Mouse (Mus musculus) lung, postnatal 36 days (tissue): Measurements from ENCODE around the gene Olfr681.
"Not testable (repeated sequence)": the region's sequence is repeated elsewhere in the genome, so short reads cannot be mapped to it uniquely, and the experiment has no call there.

Experiments used
- DNase-seq: peaks from one replicate; pipeline ENCODE4 v3.0.0; 2022; ENCODE audit warnings: mixed read lengths

Gene Olfr681

GRCm38 (mm10) chr7:105116536-105116935, at the start of gene Olfr681:
TSS of gene Olfr681 (plus strand) at chr7:105116836.
- no peak for DNase-seq

- no peak for DNase-seq
Observed at GRCm38 (mm10) chr7:105080905-105081304, 35.7 kb upstream of the Olfr681 start, which contains the start of gene Olfr679. TSS of gene Olfr679 (plus strand) at chr7:105081205.

- not testable (repeated sequence) for DNase-seq
Observed at GRCm38 (mm10) chr7:105092717-105093116, 23.9 kb upstream of the Olfr681 start, which contains the start of gene Olfr680-ps1. TSS of gene Olfr680-ps1 (minus strand) at chr7:105092817.

- no peak for DNase-seq
Observed at GRCm38 (mm10) chr7:105141275-105141674, 24.6 kb downstream of the Olfr681 start.

GRCm38 (mm10) chr7:105146912-105147311, 30.3 kb downstream of the Olfr681 start, which contains the start of gene Olfr683:
TSS of gene Olfr683 (minus strand) at chr7:105147012.
- DNase-seq, result no peak

- no peak for DNase-seq
Observed at GRCm38 (mm10) chr7:105163553-105163952, 46.9 kb downstream of the Olfr681 start, which contains the start of gene Olfr684. TSS of gene Olfr684 (minus strand) at chr7:105163653.

GRCm38 (mm10) chr7:105170773-105171172, 54.1 kb downstream of the Olfr681 start:
- peak; percentile 9 for DNase-seq
